Mouse (Mus musculus): ENCODE measurements around the gene Nfib. TPM values are rescaled to one million over a fixed set of nuclear protein-coding genes. Genes with fewer than 3 reads are reported as not detected.
A peak's percentile ranks its signal among the peaks of the same experiment; 100 is the strongest.

Gene Nfib
- polyA plus RNA-seq, 1 experiment from 2014 or later: 71.3 TPM

GRCm38 (mm10) chr4:82619539-82619941, 86.0 kb downstream of the Nfib start:
- Histone ChIP-seq H3K9ac (no peak overlapping the region), H3K9me3 (no peaks in the 10 kb centered on the region), H3K4me1 (replicated peaks) (peaks cover 46% of the 10 kb centered on the region), H3K4me2 (no peak overlapping the region), H3K36me3 (no peaks in the 10 kb centered on the region), H3K27ac (replicated peaks) (no peak overlapping the region), H3K27me3 (no peaks in the 10 kb centered on the region), H3K4me3 (no peak overlapping the region)
- WGBS: 70% methylated on average over 12 of the region's 12 CpGs
- ATAC-seq (ENCODE audit: low read depth): no peak

DNA sequence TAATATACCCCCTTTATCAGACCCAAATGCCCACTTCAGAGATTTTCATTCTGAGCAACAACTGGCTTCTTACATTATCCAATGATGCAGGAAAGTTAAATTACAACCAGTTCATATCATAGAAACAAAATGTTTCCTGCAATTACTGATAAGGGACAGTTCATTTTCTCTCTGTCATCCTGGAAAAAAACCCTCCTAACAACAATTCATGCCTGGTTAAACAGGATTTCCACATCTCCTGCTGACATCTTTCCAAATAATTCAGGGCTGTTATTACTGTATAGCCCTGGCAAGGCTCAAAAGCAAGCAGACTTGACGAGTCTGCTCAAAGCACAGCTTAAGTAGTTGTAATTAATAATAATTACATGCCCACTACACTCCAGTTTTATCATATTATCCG, 86.5 kb downstream of the Nfib start:
- Histone ChIP-seq H3K4me1 (replicated peaks) (peaks cover 48% of the 10 kb centered on the region), H3K4me3 (no peak overlapping the region), H3K9me3 (no peaks in the 10 kb centered on the region), H3K36me3 (no peaks in the 10 kb centered on the region), H3K27me3 (no peaks in the 10 kb centered on the region), H3K9ac (no peak overlapping the region), H3K4me2 (no peak overlapping the region), H3K27ac (replicated peaks) (no peak overlapping the region)
- no peak for ATAC-seq (ENCODE audit: low read depth)
- WGBS: 52% methylated on average over 2 of the region's 2 CpGs

GRCm38 (mm10) chr4:82617257-82617656, 88.3 kb downstream of the Nfib start:
- Histone ChIP-seq H3K4me1 (replicated peaks) (peaks cover 37% of the 10 kb centered on the region), H3K9me3 (no peaks in the 10 kb centered on the region), H3K36me3 (no peaks in the 10 kb centered on the region), H3K4me2 (no peak overlapping the region), H3K9ac (no peak overlapping the region), H3K27me3 (no peaks in the 10 kb centered on the region), H3K27ac (replicated peaks) (no peak overlapping the region), H3K4me3 (no peak overlapping the region)
- WGBS: 89% methylated on average over 10 of the region's 10 CpGs
- ATAC-seq (ENCODE audit: low read depth): no peak

GRCm38 (mm10) chr4:82615712-82616111, 89.8 kb downstream of the Nfib start:
- no peak overlapping the region for H3K4me2 ChIP-seq
- no peak for ATAC-seq (ENCODE audit: low read depth)

DNA sequence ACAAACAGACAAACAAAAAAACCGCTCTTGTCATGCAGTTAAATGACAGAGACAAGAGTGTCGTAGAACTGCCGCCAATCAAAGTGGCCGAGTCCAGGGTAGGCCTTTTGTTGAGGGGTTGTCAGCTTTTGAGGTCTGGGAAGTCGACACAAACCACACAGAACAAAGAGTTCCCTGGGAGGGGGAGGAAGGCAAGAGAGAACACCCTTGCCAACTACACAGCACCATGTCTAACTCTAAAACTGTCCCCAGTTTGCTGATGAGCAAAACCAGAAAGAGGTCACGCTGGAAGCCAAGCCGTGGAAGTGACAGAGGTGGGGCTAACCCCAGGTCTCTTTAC, 91.1 kb downstream of the Nfib start:
- peak; percentile 62; the same call in 1 of the 2 replicates for ATAC-seq (ENCODE audit: low read depth)
- Histone ChIP-seq H3K9me3 (no peaks in the 10 kb centered on the region), H3K4me1 (replicated peaks) (peaks cover 26% of the 10 kb centered on the region), H3K27ac (replicated peaks) (peak overlapping the region; percentile 52), H3K4me2 (no peak overlapping the region), H3K27me3 (no peaks in the 10 kb centered on the region), H3K36me3 (no peaks in the 10 kb centered on the region), H3K9ac (0 out of 2 replicates have a peak overlapping the region, but pooled peaks have one; percentile 45), H3K4me3 (no peak overlapping the region)
- 18% methylated on average over 7 of the region's 7 CpGs for WGBS

More at GRCm38 (mm10) chr4:82615712-82616111, 89.8 kb downstream of the Nfib start:
- H3K27ac ChIP-seq (replicated peaks): no peak overlapping the region
- no peaks in the 10 kb centered on the region for H3K27me3 ChIP-seq
- H3K9me3 ChIP-seq: no peaks in the 10 kb centered on the region
- WGBS: 92% methylated on average over 5 of the region's 5 CpGs
- no peaks in the 10 kb centered on the region for H3K36me3 ChIP-seq
- H3K4me1 ChIP-seq (replicated peaks): peaks cover 26% of the 10 kb centered on the region
- H3K4me3 ChIP-seq: no peak overlapping the region
- no peak overlapping the region for H3K9ac ChIP-seq

DNA sequence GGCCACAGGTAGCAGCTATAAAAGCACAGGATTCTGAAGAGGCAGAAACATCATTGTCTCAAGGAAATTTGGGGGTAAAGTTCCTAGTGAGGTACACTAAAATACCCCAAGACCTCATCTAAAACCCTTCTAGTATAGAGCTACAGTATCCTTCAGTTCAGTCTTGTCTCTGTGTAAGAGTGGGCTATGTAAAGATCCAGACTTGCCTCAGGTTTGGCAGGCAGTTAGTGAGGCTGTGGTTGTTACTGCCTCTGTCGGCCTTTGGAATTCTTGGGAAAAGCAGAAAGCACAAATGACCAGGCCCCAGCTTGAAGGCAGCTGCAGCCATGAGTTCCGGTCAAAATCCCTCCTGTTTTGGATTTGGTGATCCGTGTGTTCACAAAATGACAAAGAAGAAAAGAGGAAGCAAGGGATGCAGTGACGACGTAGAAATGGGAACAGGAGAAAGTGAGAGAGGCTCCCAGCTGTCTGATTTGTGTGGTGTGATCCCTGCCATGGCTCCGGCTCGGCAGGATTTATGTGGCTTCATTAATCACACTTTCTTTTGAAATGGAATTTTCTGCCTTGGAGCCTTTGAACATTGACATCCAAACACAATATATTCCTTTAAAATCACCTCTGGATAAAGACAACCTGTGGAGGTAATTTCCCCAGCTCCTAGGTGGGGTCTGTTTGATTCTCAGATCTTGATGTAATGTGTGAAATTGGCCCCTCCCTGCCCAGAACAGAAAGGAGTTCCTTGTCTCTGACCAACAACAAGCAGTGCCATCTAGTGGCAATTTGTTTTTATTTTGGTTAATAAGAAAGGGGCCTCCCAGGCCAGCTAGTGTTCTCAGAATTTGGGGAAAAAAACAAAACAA, 91.7 kb downstream of the Nfib start:
- Histone ChIP-seq H3K36me3 (no peaks in the 10 kb centered on the region), H3K9me3 (no peaks in the 10 kb centered on the region), H3K4me3 (no peak overlapping the region), H3K27ac (replicated peaks) (peak overlapping the region; percentile 72), H3K4me2 (peak overlapping the region; percentile 41), H3K27me3 (no peaks in the 10 kb centered on the region), H3K4me1 (replicated peaks) (peaks cover 23% of the 10 kb centered on the region), H3K9ac (peak overlapping the region; percentile 55)
- WGBS: 9% methylated on average over 7 of the region's 7 CpGs
- ATAC-seq (ENCODE audit: low read depth): peak; percentile 70

GRCm38 (mm10) chr4:82609676-82610075, 95.9 kb downstream of the Nfib start:
- no peak overlapping the region for H3K9ac ChIP-seq
- H3K27me3 ChIP-seq: no peaks in the 10 kb centered on the region
- H3K27ac ChIP-seq (replicated peaks): no peak overlapping the region
- H3K4me2 ChIP-seq: no peak overlapping the region
- WGBS: 82% methylated on average over 4 of the region's 4 CpGs
- no peak for ATAC-seq (ENCODE audit: low read depth)
- H3K36me3 ChIP-seq: no peaks in the 10 kb centered on the region
- H3K4me1 ChIP-seq (replicated peaks): peaks cover 26% of the 10 kb centered on the region
- H3K4me3 ChIP-seq: no peak overlapping the region
- H3K9me3 ChIP-seq: no peaks in the 10 kb centered on the region

DNA sequence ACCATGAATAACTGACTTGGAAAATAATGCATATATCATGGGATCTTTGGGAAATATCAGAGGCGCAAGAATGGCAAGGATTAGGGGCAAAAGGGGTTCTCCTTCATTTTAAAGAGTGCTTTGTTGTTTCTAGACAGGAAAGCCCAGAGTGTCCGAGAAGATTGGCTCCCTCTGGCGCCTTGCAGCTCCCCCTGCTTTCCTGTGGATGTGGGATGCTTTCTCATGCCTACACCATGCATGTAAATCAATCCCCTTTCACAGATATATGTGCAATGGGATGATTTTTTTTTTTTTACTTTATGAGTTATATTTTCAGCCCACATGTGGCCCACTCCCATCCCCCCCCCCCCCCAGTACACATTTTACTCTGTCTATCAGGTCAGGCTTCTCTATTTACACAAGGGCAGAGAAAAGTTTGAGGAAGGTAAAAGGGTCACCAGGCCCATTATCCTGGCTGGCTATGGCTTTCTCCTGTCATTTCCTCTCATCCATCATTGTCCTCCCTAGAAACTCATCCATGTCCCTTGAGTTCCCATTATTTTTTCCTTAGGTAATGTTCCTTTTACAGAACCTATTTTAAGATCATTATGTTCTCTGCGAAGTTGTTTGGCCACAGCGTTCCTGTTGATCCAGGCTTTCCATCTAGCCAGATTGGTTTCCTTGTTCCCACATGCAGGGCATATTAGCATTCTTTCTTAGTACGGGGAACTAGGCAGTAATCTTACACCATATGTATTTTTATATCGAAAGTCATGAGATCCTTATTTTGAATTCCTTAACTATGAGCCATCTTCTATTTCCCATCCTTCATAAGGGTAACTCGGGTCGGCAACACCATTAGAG, 96.6 kb downstream of the Nfib start:
- no peak for ATAC-seq (ENCODE audit: low read depth)
- H3K4me1 ChIP-seq (replicated peaks): peaks cover 23% of the 10 kb centered on the region
- no peak overlapping the region for H3K9ac ChIP-seq
- no peaks in the 10 kb centered on the region for H3K9me3 ChIP-seq
- H3K4me3 ChIP-seq: no peak overlapping the region
- no peak overlapping the region for H3K4me2 ChIP-seq
- H3K27me3 ChIP-seq: no peaks in the 10 kb centered on the region
- H3K36me3 ChIP-seq: no peaks in the 10 kb centered on the region
- no peak overlapping the region for H3K27ac ChIP-seq (replicated peaks)
- WGBS: 81% methylated on average over 9 of the region's 9 CpGs

DNA sequence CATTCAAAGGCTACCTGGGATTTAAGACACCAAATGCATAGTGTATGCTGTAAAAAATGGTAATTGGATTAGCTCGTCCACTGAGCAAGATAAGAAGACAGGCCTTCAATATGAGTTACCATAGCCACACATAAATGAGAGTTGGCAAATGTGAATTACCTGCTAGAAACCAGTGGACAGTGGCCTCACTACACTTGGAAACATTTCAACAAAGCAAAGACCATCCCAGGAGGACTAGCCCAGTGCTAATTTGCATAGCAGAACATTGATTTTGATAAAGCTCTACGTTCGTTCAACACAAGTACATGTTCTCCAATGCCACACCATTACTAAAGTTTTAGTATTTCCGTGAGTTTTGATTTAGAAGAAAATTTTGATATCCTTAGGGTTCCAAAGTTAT, 98.3 kb downstream of the Nfib start:
- Histone ChIP-seq H3K27ac (replicated peaks) (no peak overlapping the region), H3K9me3 (no peaks in the 10 kb centered on the region), H3K4me2 (no peak overlapping the region), H3K27me3 (no peaks in the 10 kb centered on the region), H3K4me1 (replicated peaks) (peaks cover 17% of the 10 kb centered on the region), H3K9ac (no peak overlapping the region), H3K4me3 (no peak overlapping the region), H3K36me3 (no peaks in the 10 kb centered on the region)
- no peak for ATAC-seq (ENCODE audit: low read depth)
- WGBS: 80% methylated on average over 4 of the region's 4 CpGs

DNA sequence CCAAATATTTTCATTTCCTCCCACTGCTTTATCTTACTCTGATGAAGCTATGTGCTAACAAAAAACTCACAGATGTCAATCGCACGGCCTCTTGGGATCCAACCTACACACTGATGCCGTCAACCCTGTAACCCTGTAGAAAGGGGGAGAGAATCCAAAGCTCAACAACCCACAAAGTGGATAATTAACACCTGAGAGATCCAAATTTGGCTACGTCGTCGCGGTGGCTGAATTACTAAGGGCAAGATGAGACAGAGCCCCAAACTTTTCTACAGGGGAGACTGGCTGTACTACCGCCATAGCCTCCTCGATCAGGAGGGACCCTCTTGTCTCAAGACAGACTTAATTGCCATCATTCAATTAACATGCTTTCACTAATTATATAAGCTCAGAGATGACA, 99.2 kb downstream of the Nfib start:
- Histone ChIP-seq H3K4me3 (no peak overlapping the region), H3K9ac (no peak overlapping the region), H3K4me2 (no peak overlapping the region), H3K9me3 (0 out of 2 replicates have a peak, but pooled peaks cover 5% of the 10 kb centered on the region), H3K27me3 (no peaks in the 10 kb centered on the region), H3K4me1 (replicated peaks) (peaks cover 17% of the 10 kb centered on the region), H3K27ac (replicated peaks) (no peak overlapping the region), H3K36me3 (no peaks in the 10 kb centered on the region)
- WGBS: 91% methylated on average over 9 of the region's 9 CpGs
- ATAC-seq (ENCODE audit: low read depth): no peak

DNA sequence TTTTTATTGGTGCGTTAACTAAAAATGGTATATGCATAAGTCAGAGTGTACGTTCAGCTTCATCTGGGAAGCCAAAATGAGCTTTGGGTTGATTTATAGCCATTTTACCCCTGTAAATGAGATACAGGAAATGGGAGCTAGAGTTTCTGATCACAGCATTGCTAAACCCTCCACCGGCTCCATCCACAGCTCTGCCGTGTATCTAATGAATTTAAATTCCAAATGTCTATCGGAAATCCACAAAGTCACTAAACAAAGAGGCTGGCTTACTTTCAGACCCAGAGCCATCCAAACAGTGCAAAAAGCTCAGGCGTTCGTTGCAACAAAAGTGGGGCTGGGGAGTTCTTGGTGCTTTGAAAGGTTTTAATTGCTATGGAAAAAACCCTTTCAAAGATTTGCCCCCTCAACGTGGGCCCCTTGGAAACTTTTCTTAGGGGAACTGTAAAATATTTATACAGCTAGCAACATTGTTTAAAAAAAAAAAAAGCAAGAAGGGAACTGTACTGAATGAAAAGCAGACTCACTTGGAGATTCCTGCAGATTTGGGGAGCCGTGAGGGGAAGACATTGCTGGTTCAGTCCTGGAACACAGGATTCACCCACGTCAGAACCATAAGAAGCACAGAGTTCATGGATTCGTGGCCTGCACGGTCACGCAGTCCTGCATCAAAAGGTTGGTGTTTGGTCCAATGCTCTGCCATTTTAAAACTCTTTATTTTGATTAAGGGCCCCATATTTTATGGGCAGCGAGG, 100.3 kb downstream of the Nfib start:
- WGBS: 49% methylated on average over 14 of the region's 14 CpGs
- no peak for ATAC-seq (ENCODE audit: low read depth)
- 0 out of 2 replicates have a peak, but pooled peaks cover 11% of the 10 kb centered on the region for H3K9me3 ChIP-seq
- peak overlapping the region; percentile 62 for H3K27ac ChIP-seq (replicated peaks)
- peaks cover 17% of the 10 kb centered on the region for H3K4me1 ChIP-seq (replicated peaks)
- no peaks in the 10 kb centered on the region for H3K27me3 ChIP-seq
- H3K4me2 ChIP-seq: 0 out of 2 replicates have a peak overlapping the region, but pooled peaks have one; percentile 22
- H3K9ac ChIP-seq: no peak overlapping the region
- no peaks in the 10 kb centered on the region for H3K36me3 ChIP-seq
- H3K4me3 ChIP-seq: no peak overlapping the region

All from neural tube, embryonic 13.5 days (tissue).